Mouse (Mus musculus): ENCODE measurements around the gene Hist1h3d. TPM values are rescaled to one million over a fixed set of nuclear protein-coding genes. Genes with fewer than 3 reads are reported as not detected.

The Hist1h3d gene
- total and polyA plus RNA-seq, 3 experiments = 1.4 to 150 TPM; not detected in 1

DNA sequence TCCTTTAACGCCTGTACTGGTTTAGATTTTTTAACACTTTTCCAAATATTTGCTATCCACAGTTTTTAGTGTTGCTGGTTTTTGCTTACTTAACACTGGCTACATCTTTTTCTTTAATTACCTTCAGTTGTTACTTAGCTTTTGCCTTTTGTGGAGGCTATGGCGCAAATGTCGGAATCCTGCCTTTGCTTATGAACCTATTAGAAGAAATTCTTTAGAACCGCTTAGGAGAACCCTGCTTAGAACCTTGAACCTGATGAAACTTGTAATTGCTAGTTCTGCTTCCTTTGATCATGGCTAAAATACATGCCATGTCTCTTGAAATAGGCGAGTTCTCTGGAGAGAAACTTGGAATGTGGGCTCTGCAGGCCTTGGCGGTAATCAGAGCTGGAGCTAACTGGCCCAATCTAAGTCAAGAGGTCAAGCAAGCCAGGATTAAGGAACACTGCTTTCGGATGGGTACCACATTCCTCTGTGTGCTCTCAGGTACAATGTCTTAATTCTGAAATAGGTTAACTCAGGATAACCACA, 853 bp downstream of the Hist1h3d start:
- TF ChIP-seq HCFC1 (IDR thresholded peaks at IDR 0.05; ENCODE audit: low read depth, low read length) = no peak
- TF ChIP-seq POLR2A (IDR thresholded peaks at IDR 0.05; ENCODE audit: control insufficient read depth in 1 of 2, insufficient read depth in 1 of 2, low read depth in 1 of 2, low read length in 2 of 2, poor library complexity in 1 of 2) = peak; percentile 52 to 81; a peak in 3 of 4 replicates
- no peaks in the 10 kb centered on the region for H3K9me3 ChIP-seq (replicated peaks; ENCODE audit: insufficient read depth, low read length)
- peak overlapping the region; percentile 6 to 47 for H3K4me3 ChIP-seq (ENCODE audit: control insufficient read depth in 1 of 2, insufficient read depth in 1 of 2, low read depth in 2 of 2, low read length in 2 of 2)
- no peaks in the 10 kb centered on the region for H3K27me3 ChIP-seq (ENCODE audit: control insufficient read depth in 1 of 2, insufficient read depth in 2 of 2, low read length in 2 of 2)
- peak overlapping the region; percentile 86 for H3K27ac ChIP-seq (ENCODE audit: control insufficient read depth, low read depth, low read length)
- peak overlapping the region; percentile 73 for H3K9ac ChIP-seq (ENCODE audit: control insufficient read depth, low read depth, low read length, poor library complexity, severe bottlenecking)
- peaks cover 0 to 31% of the 10 kb centered on the region in 2 experiments; a peak in 2 of 4 replicates for H3K36me3 ChIP-seq (ENCODE audit: control insufficient read depth in 1 of 2, insufficient read depth in 2 of 2, low read length in 2 of 2)
- peak; percentile 86 for DNase-seq (ENCODE audit: low read depth, low spot score)
- peaks cover 6% of the 10 kb centered on the region; the same call in 1 of the 2 replicates for H3K79me2 ChIP-seq (ENCODE audit: control insufficient read depth, insufficient read depth, low read length, poor library complexity)
- peaks cover 0 to 2% of the 10 kb centered on the region in 2 experiments; a peak in 1 of 4 replicates for H3K4me1 ChIP-seq (ENCODE audit: control insufficient read depth in 1 of 2, insufficient read depth in 2 of 2, low read length in 2 of 2)

DNA sequence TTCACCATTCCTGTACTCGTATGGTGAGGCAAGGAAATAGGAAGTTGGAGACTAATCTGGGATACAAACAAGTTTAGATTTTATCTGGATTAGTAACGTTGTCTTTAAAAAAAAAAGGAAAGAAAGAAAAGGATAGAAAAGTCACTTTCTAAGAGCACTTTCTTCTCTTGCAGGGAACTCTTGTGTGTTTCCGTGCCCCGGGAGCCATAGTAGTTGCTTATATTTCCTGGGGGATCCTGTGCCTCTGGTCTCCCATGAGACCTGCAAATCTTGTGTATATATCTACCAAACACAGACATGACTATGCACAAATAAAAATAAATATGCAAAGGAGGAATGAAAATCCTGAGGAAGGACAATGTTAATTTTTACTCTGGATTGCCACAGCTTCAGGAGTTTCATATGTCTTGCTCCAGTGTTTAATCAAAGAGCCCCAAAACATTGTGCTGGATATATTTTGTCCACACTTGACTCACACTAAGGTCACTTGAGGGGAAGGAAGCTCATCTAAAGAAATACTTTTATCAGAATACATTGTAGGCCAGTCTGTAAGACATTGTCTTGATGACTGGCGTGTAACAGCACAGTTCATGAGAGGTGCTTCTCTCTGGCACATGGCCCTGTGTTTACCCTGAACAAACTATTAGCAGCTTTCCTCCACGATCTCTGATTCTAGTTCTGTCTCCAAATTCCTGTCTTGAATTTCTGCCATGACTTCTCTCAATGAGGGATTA, 1.5 kb downstream of the Hist1h3d start:
- H3K27ac ChIP-seq (ENCODE audit: control insufficient read depth, low read depth, low read length) = peak overlapping the region; percentile 86
- peaks cover 0 to 32% of the 10 kb centered on the region in 2 experiments; a peak in 2 of 4 replicates for H3K36me3 ChIP-seq (ENCODE audit: control insufficient read depth in 1 of 2, insufficient read depth in 2 of 2, low read length in 2 of 2)
- 0 out of 2 replicates have a peak, but pooled peaks have one; percentile 12 for TF ChIP-seq TBP (IDR thresholded peaks at IDR 0.05; ENCODE audit: low read depth, low read length)
- no peak for TF ChIP-seq USF2 (IDR thresholded peaks at IDR 0.05; ENCODE audit: borderline replicate concordance in 1 of 2, insufficient read depth in 1 of 2, low read depth in 1 of 2, low read length in 2 of 2)
- H3K9ac ChIP-seq (ENCODE audit: control insufficient read depth, low read depth, low read length, poor library complexity, severe bottlenecking) = peak overlapping the region; percentile 73
- H3K4me3 ChIP-seq (ENCODE audit: control insufficient read depth in 1 of 2, insufficient read depth in 1 of 2, low read depth in 2 of 2, low read length in 2 of 2) = peak overlapping the region; percentile 6 to 47
- H3K27me3 ChIP-seq (ENCODE audit: control insufficient read depth in 1 of 2, insufficient read depth in 2 of 2, low read length in 2 of 2) = no peaks in the 10 kb centered on the region
- peaks cover 0 to 2% of the 10 kb centered on the region in 2 experiments; a peak in 1 of 4 replicates for H3K4me1 ChIP-seq (ENCODE audit: control insufficient read depth in 1 of 2, insufficient read depth in 2 of 2, low read length in 2 of 2)
- H3K79me2 ChIP-seq (ENCODE audit: control insufficient read depth, insufficient read depth, low read length, poor library complexity) = peaks cover 6% of the 10 kb centered on the region; the same call in 1 of the 2 replicates
- no peaks in the 10 kb centered on the region for H3K9me3 ChIP-seq (replicated peaks; ENCODE audit: insufficient read depth, low read length)
- peak; percentile 75 for DNase-seq (ENCODE audit: low read depth, low spot score)

DNA sequence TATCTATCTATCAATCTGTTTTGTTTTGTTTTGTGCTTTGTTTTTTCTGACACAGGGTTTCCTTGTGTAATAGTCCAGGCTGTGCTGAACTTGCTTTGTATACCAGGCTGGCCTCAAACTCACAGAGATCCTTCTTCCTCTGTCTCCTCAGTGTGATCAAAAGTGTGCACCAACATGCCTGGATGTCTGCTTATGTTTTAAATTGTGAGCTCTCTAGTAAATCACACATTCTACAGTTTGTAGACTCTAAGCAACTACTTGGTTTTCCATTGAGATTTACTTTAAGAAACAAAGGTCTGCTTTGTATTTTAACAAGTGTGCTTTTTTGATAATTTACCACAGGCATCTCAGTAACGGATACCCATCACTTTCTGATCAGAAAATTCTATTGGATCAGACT, 2.3 kb downstream of the Hist1h3d start:
- peak; percentile 52 for DNase-seq (ENCODE audit: low read depth, low spot score)
- Histone ChIP-seq H3K79me2 (ENCODE audit: control insufficient read depth, insufficient read depth, low read length, poor library complexity) (peaks cover 6% of the 10 kb centered on the region; the same call in 1 of the 2 replicates), H3K9ac (ENCODE audit: control insufficient read depth, low read depth, low read length, poor library complexity, severe bottlenecking) (peak overlapping the region; percentile 46), H3K36me3 (ENCODE audit: control insufficient read depth in 1 of 2, insufficient read depth in 2 of 2, low read length in 2 of 2) (peaks cover 0 to 35% of the 10 kb centered on the region in 2 experiments; a peak in 2 of 4 replicates), H3K4me1 (ENCODE audit: control insufficient read depth in 1 of 2, insufficient read depth in 2 of 2, low read length in 2 of 2) (peaks cover 0 to 4% of the 10 kb centered on the region in 2 experiments; a peak in 1 of 4 replicates), H3K27ac (ENCODE audit: control insufficient read depth, low read depth, low read length) (peak overlapping the region; percentile 64), H3K9me3 (replicated peaks; ENCODE audit: insufficient read depth, low read length) (no peaks in the 10 kb centered on the region), H3K4me3 (ENCODE audit: control insufficient read depth in 1 of 2, insufficient read depth in 1 of 2, low read depth in 2 of 2, low read length in 2 of 2) (no peak overlapping the region), H3K27me3 (ENCODE audit: control insufficient read depth in 1 of 2, insufficient read depth in 2 of 2, low read length in 2 of 2) (no peaks in the 10 kb centered on the region)
- TF ChIP-seq SMC3 (IDR thresholded peaks at IDR 0.05; ENCODE audit: low read depth, low read length) (no peak), RCOR1 (IDR thresholded peaks at IDR 0.05; ENCODE audit: low read depth, low read length) (no peak), MAZ (IDR thresholded peaks at IDR 0.05; ENCODE audit: low read depth, low read length) (no peak), RAD21 (IDR thresholded peaks at IDR 0.05; ENCODE audit: low read depth, low read length) (no peak), SIN3A (IDR thresholded peaks at IDR 0.05; ENCODE audit: low read length) (no peak), HCFC1 (IDR thresholded peaks at IDR 0.05; ENCODE audit: low read depth, low read length) (no peak)
